ENCODE assay signal across 11 mouse cellular contexts in the genomic region with DNA sequence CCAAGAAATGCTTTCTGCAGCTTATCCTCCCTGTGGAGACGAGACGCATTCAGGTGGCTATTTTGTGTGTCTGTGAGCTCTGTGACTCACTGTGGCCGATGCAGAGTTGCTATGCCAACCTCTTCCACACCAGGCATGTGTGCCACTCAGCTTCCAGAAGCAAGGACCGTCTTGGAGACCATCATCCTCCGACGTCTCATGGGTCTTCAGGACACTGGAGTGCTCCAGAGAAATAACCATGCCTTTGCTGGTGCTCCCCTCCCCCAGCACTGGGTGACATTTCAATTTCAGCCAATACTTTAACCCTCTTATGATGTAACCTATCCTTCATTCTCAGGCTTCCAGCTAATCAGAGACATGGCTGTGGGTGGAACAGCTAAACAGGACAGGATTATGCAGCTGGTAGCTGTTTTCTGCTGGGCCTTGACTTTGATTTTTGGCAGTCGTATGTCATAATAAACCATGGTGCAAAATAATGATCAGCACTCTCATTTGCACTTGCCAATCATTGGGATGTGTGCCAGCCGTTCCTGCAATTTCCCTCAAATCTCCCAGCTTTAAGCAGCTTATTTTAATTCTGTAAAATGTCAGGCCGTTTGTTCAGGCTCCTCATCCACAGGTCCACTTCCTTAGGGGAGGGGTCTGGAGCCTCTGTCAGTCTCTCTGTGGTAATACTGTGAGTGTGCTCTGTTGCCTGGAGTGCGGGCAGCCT.
A peak's percentile ranks its signal among the peaks of the same experiment; 100 is the strongest.
DNase-seq lines count a peak whose midpoint lies in the region.
"Had no signal": no experiment of that assay in that cellular context is flagged by ENCODE, and none has a peak within 500 bp of the region (broad histone marks: within the 10 kb centered on the region; RNA-seq: fewer than 3 reads in every experiment).

No protein-coding gene starts in this region.

- no peak overlapping the region for H3K27ac ChIP-seq in heart, embryonic 10.5 days
- H3K27ac ChIP-seq: embryonic facial prominence, embryonic 13.5 days; kidney, postnatal 0 days; macrophage had no signal

- WGBS in heart, embryonic 10.5 days, result 66% methylated on average over 10 of the region's 10 CpGs

- no peak overlapping the region for H3K4me3 ChIP-seq in heart, embryonic 10.5 days
- H3K4me3 ChIP-seq: embryonic facial prominence, embryonic 13.5 days had no signal

- no peaks in the 10 kb centered on the region for H3K27me3 ChIP-seq in heart, embryonic 10.5 days (ENCODE audit: insufficient read depth, poor library complexity, severe bottlenecking)
- H3K27me3 ChIP-seq: embryonic facial prominence, embryonic 13.5 days had no signal

- DNase-seq in heart, adult 11 months, result peak; percentile 71
- no peak for DNase-seq in heart, embryonic 10.5 days (ENCODE audit: low spot score)
- DNase-seq in layer of hippocampus, adult 11-12 months (ENCODE audit: low spot score), result peak; percentile 80
- DNase-seq in left cerebral cortex, postnatal 4 days, result peak; percentile 15
- peak; percentile 15 to 36 for DNase-seq in right cerebral cortex, postnatal 36 days (ENCODE audit: low spot score in 2 of 2)
- DNase-seq in thymus, postnatal 36 days, result no peak
- DNase-seq in urinary bladder, postnatal 10 days (ENCODE audit: low spot score), result no peak
- DNase-seq in spleen, postnatal 14 days (ENCODE audit: low spot score in 2 of 2), result no peak

- H3K9me3 ChIP-seq in heart, embryonic 10.5 days, result no peaks in the 10 kb centered on the region
- H3K9me3 ChIP-seq: embryonic facial prominence, embryonic 13.5 days had no signal

- H3K4me1 ChIP-seq in heart, embryonic 10.5 days, result no peaks in the 10 kb centered on the region
- H3K4me1 ChIP-seq: embryonic facial prominence, embryonic 13.5 days had no signal

- no peaks in the 10 kb centered on the region for H3K36me3 ChIP-seq in heart, embryonic 10.5 days
- H3K36me3 ChIP-seq: embryonic facial prominence, embryonic 13.5 days had no signal

- intact Hi-C loops in left cerebral cortex, postnatal 4 days (cut with DNase I), result no loop called here

Comparison
In these comparisons a context has a peak if more than half of its experiments do, and no peak if none do; other contexts are left out.
1. DNase-seq: peak in heart, adult 11 months (single experiment), layer of hippocampus, adult 11-12 months (single experiment), left cerebral cortex, postnatal 4 days (single experiment) and right cerebral cortex, postnatal 36 days (2 of 2); none in heart, embryonic 10.5 days (single experiment), thymus, postnatal 36 days (0 of 2), urinary bladder, postnatal 10 days (single experiment) and spleen, postnatal 14 days (0 of 2).